Mouse (Mus musculus) midbrain, embryonic 13.5 days (tissue): ENCODE measurements at regions not wholly inside any gene's neighbourhood (a gene's known extent, or its start where the extent isn't known, plus 50 kb on each side); places are given as distances from the start of the nearest gene placed in this dataset.
A peak's percentile ranks its signal among the peaks of the same experiment; 100 is the strongest.
"Not testable (repeated sequence)": the region's sequence is repeated elsewhere in the genome, so short reads cannot be mapped to it uniquely, and the experiment has no call there.

Source experiments
- ATAC-seq: fragments of 200-750 bp; cut with Nextera tagmentation; 2 replicates; pipeline ENCODE4 v1.8.0; 2017; ENCODE audit warnings: mild to moderate bottlenecking, moderate TSS enrichment, moderate library complexity
- H3K27ac ChIP-seq: fragments of 300-500 bp; sonication (generic); 2 replicates; pipeline ENCODE4 v1.5.1; 2015; ENCODE audit warnings: inconsistent platforms, mild to moderate bottlenecking, moderate library complexity
- H3K27me3 ChIP-seq: fragments of 300-500 bp; sonication (generic); 2 replicates; pipeline ENCODE4 v1.6.1; 2015; ENCODE audit warnings: mild to moderate bottlenecking, inconsistent platforms
- H3K36me3 ChIP-seq: fragments of 300-500 bp; sonication (generic); 2 replicates; pipeline ENCODE4 v1.6.1; 2015; ENCODE audit warnings: mild to moderate bottlenecking, inconsistent platforms
- H3K4me1 ChIP-seq: fragments of 300-500 bp; sonication (generic); replicated peaks from 2 replicates; pipeline ENCODE4 v1.6.1; 2015; ENCODE audit warnings: inconsistent platforms
- H3K4me2 ChIP-seq: fragments of 300-500 bp; sonication (generic); replicated peaks from 2 replicates; pipeline ENCODE4 v1.6.1; 2015; ENCODE audit warnings: moderate library complexity, mild to moderate bottlenecking, inconsistent platforms
- H3K4me3 ChIP-seq: fragments of 300-500 bp; sonication (generic); replicated peaks from 2 replicates; pipeline ENCODE4 v1.5.1; 2015; ENCODE audit warnings: mild to moderate bottlenecking, inconsistent platforms
- H3K9ac ChIP-seq: fragments of 300-500 bp; sonication (generic); replicated peaks from 2 replicates; pipeline ENCODE4 v1.6.1; 2015; ENCODE audit warnings: mild to moderate bottlenecking, inconsistent platforms
- H3K9me3 ChIP-seq: fragments of 300-500 bp; sonication (generic); 2 replicates; pipeline ENCODE4 v1.6.1; 2016; ENCODE audit warnings: mild to moderate bottlenecking, inconsistent platforms
- WGBS: fragments of 180-500 bp; shearing (Covaris S2); methylation state at CpG from one replicate; pipeline ENCODE4 v1.1.7; 2015; 5-methylcytosine and 5-hydroxymethylcytosine counted together

GRCm38 (mm10) chr3:34709553-34709952 lies 59.3 kb downstream of the Sox2 start:
- Histone ChIP-seq H3K27me3 (no peaks in the 10 kb centered on the region), H3K9me3 (no peaks in the 10 kb centered on the region), H3K9ac (no peak overlapping the region), H3K4me2 (no peak overlapping the region), H3K36me3 (no peaks in the 10 kb centered on the region), H3K27ac (no peak overlapping the region), H3K4me1 (no peaks in the 10 kb centered on the region), H3K4me3 (no peak overlapping the region)
- 92% methylated on average over 13 of the region's 13 CpGs for WGBS
- ATAC-seq, result no peak

GRCm38 (mm10) chr3:34712137-34712536 lies 61.9 kb downstream of the Sox2 start:
- H3K4me2 ChIP-seq, H3K9me3 ChIP-seq, ATAC-seq, H3K36me3 ChIP-seq, H3K9ac ChIP-seq, H3K4me1 ChIP-seq, H3K4me3 ChIP-seq, H3K27me3 ChIP-seq, H3K27ac ChIP-seq: not testable (repeated sequence)
- WGBS, result 92% methylated on average over 7 of the region's 7 CpGs

GRCm38 (mm10) chr3:34722506-34722905 lies 72.3 kb downstream of the Sox2 start:
- Histone ChIP-seq H3K9me3 (0 out of 2 replicates have a peak, but pooled peaks cover 4% of the 10 kb centered on the region), H3K27ac (no peak overlapping the region), H3K9ac (no peak overlapping the region), H3K36me3 (no peaks in the 10 kb centered on the region), H3K4me2 (no peak overlapping the region), H3K4me3 (no peak overlapping the region), H3K27me3 (no peaks in the 10 kb centered on the region), H3K4me1 (0 out of 2 replicates have a peak, but pooled peaks cover 8% of the 10 kb centered on the region)
- no peak for ATAC-seq
- 90% methylated on average over 7 of the region's 7 CpGs for WGBS

- Histone ChIP-seq H3K4me1 (0 out of 2 replicates have a peak, but pooled peaks cover 11% of the 10 kb centered on the region), H3K27ac (no peak overlapping the region), H3K27me3 (no peaks in the 10 kb centered on the region), H3K9me3 (no peaks in the 10 kb centered on the region), H3K4me2 (no peak overlapping the region), H3K9ac (no peak overlapping the region), H3K36me3 (no peaks in the 10 kb centered on the region), H3K4me3 (no peak overlapping the region)
- ATAC-seq, result no peak
- 36% methylated on average over 12 of the region's 12 CpGs for WGBS
Observed at GRCm38 (mm10) chr3:34726955-34727354, 76.8 kb downstream of the Sox2 start.

- no peaks in the 10 kb centered on the region for H3K36me3 ChIP-seq
- H3K4me2 ChIP-seq, result no peak overlapping the region
- no peaks in the 10 kb centered on the region for H3K9me3 ChIP-seq
- 0 out of 2 replicates have a peak, but pooled peaks cover 11% of the 10 kb centered on the region for H3K4me1 ChIP-seq
- no peak overlapping the region for H3K4me3 ChIP-seq
- no peak overlapping the region for H3K27ac ChIP-seq
- ATAC-seq, result no peak
- no peak overlapping the region for H3K9ac ChIP-seq
- H3K27me3 ChIP-seq, result no peaks in the 10 kb centered on the region
Observed at GRCm38 (mm10) chr3:34728282-34728681, 78.1 kb downstream of the Sox2 start.

GRCm38 (mm10) chr3:34734966-34735365 lies 84.8 kb downstream of the Sox2 start:
- peaks cover 7% of the 10 kb centered on the region for H3K4me1 ChIP-seq
- 90% methylated on average over 5 of the region's 5 CpGs for WGBS
- no peaks in the 10 kb centered on the region for H3K9me3 ChIP-seq
- H3K9ac ChIP-seq, result no peak overlapping the region
- H3K27ac ChIP-seq, result no peak overlapping the region
- no peak for ATAC-seq
- no peak overlapping the region for H3K4me2 ChIP-seq
- H3K36me3 ChIP-seq, result no peaks in the 10 kb centered on the region
- H3K4me3 ChIP-seq, result no peak overlapping the region
- H3K27me3 ChIP-seq, result no peaks in the 10 kb centered on the region

GRCm38 (mm10) chr3:34738001-34738400 lies 87.8 kb downstream of the Sox2 start:
- peaks cover 7% of the 10 kb centered on the region for H3K4me1 ChIP-seq
- 96% methylated on average over 4 of the region's 4 CpGs for WGBS
- no peak overlapping the region for H3K27ac ChIP-seq
- H3K9ac ChIP-seq, result no peak overlapping the region
- no peaks in the 10 kb centered on the region for H3K27me3 ChIP-seq
- H3K36me3 ChIP-seq, result no peaks in the 10 kb centered on the region
- no peak overlapping the region for H3K4me3 ChIP-seq
- no peaks in the 10 kb centered on the region for H3K9me3 ChIP-seq
- no peak overlapping the region for H3K4me2 ChIP-seq
- ATAC-seq, result no peak

- WGBS, result 53% methylated on average over 7 of the region's 7 CpGs
- Histone ChIP-seq H3K27me3 (no peaks in the 10 kb centered on the region), H3K4me2 (no peak overlapping the region), H3K4me1 (peaks cover 7% of the 10 kb centered on the region), H3K9me3 (no peaks in the 10 kb centered on the region), H3K9ac (no peak overlapping the region), H3K27ac (no peak overlapping the region), H3K36me3 (no peaks in the 10 kb centered on the region), H3K4me3 (no peak overlapping the region)
- no peak for ATAC-seq
Observed at GRCm38 (mm10) chr3:34738938-34739337, 88.7 kb downstream of the Sox2 start.

- WGBS, result 85% methylated on average over 7 of the region's 7 CpGs
Observed at GRCm38 (mm10) chr3:34739693-34740092, 89.5 kb downstream of the Sox2 start.

GRCm38 (mm10) chr3:34740110-34740509 lies 89.9 kb downstream of the Sox2 start:
- no peak overlapping the region for H3K4me2 ChIP-seq
- 87% methylated on average over 9 of the region's 9 CpGs for WGBS
- no peak overlapping the region for H3K9ac ChIP-seq
- H3K27ac ChIP-seq, result no peak overlapping the region
- H3K4me3 ChIP-seq, result no peak overlapping the region
- H3K9me3 ChIP-seq, result no peaks in the 10 kb centered on the region
- H3K4me1 ChIP-seq, result peaks cover 7% of the 10 kb centered on the region
- no peaks in the 10 kb centered on the region for H3K36me3 ChIP-seq
- no peaks in the 10 kb centered on the region for H3K27me3 ChIP-seq
- 0 out of 2 replicates have a peak, but pooled peaks have one; percentile 37 for ATAC-seq

More at GRCm38 (mm10) chr3:34739693-34740092, 89.5 kb downstream of the Sox2 start:
- H3K9me3 ChIP-seq, result no peaks in the 10 kb centered on the region
- no peak overlapping the region for H3K4me2 ChIP-seq
- no peak overlapping the region for H3K27ac ChIP-seq
- H3K9ac ChIP-seq, result no peak overlapping the region
- no peak for ATAC-seq
- H3K36me3 ChIP-seq, result no peaks in the 10 kb centered on the region
- no peak overlapping the region for H3K4me3 ChIP-seq
- peaks cover 7% of the 10 kb centered on the region for H3K4me1 ChIP-seq
- no peaks in the 10 kb centered on the region for H3K27me3 ChIP-seq

GRCm38 (mm10) chr3:34745181-34745736 lies 95.1 kb downstream of the Sox2 start:
- H3K27me3 ChIP-seq, result no peaks in the 10 kb centered on the region
- no peak overlapping the region for H3K27ac ChIP-seq
- WGBS, result 78% methylated on average over 5 of the region's 5 CpGs

GRCm38 (mm10) chr3:34747499-34748093 lies 97.4 kb downstream of the Sox2 start:
- 87% methylated on average over 10 of the region's 10 CpGs for WGBS
- H3K36me3 ChIP-seq, result no peaks in the 10 kb centered on the region
- no peak for ATAC-seq

More at GRCm38 (mm10) chr3:34745181-34745736, 95.1 kb downstream of the Sox2 start:
- H3K4me1 ChIP-seq, result peaks cover 4% of the 10 kb centered on the region; the same call in 1 of the 2 replicates
- no peak overlapping the region for H3K4me2 ChIP-seq
- H3K4me3 ChIP-seq, result no peak overlapping the region
- H3K36me3 ChIP-seq, result no peaks in the 10 kb centered on the region
- H3K9ac ChIP-seq, result no peak overlapping the region
- no peak for ATAC-seq
- H3K9me3 ChIP-seq, result no peaks in the 10 kb centered on the region

GRCm38 (mm10) chr3:34749989-34750388 lies 99.8 kb downstream of the Sox2 start:
- H3K4me3 ChIP-seq, result no peak overlapping the region
- no peak overlapping the region for H3K27ac ChIP-seq
- H3K9ac ChIP-seq, result no peak overlapping the region
- H3K4me2 ChIP-seq, result no peak overlapping the region
- H3K27me3 ChIP-seq, result no peaks in the 10 kb centered on the region
- no peaks in the 10 kb centered on the region for H3K9me3 ChIP-seq
- no peaks in the 10 kb centered on the region for H3K36me3 ChIP-seq
- peaks cover 4% of the 10 kb centered on the region; the same call in 1 of the 2 replicates for H3K4me1 ChIP-seq
- 52% methylated on average over 7 of the region's 7 CpGs for WGBS
- no peak for ATAC-seq

More at GRCm38 (mm10) chr3:34747499-34748093, 97.4 kb downstream of the Sox2 start:
- H3K27me3 ChIP-seq, result no peaks in the 10 kb centered on the region
- H3K4me1 ChIP-seq, result peaks cover 4% of the 10 kb centered on the region; the same call in 1 of the 2 replicates
- H3K4me3 ChIP-seq, result no peak overlapping the region
- no peak overlapping the region for H3K4me2 ChIP-seq
- H3K9ac ChIP-seq, result no peak overlapping the region
- no peaks in the 10 kb centered on the region for H3K9me3 ChIP-seq
- H3K27ac ChIP-seq, result no peak overlapping the region
